Mouse (Mus musculus) cerebellum, postnatal 4 days (tissue): ENCODE measurements around the gene Shoc2.
A peak's percentile ranks its signal among the peaks of the same experiment; 100 is the strongest.
"Not testable (repeated sequence)": the region's sequence is repeated elsewhere in the genome, so short reads cannot be mapped to it uniquely, and the experiment has no call there.

Experiments
- DNase-seq, 2 experiments: peaks; one replicate each; pipeline ENCODE4 v3.0.0; 2022; ENCODE audit warnings: low spot score in 2 of 2, mixed read lengths in 1 of 2

Shoc2 gene

GRCm38 (mm10) chr19:53943802-53944785, at the start of gene Shoc2, which contains the start of gene Bbip1:
Shoc2 (plus strand) TSS chr19:53944306.
Bbip1 (minus strand) TSS chr19:53944627.
- DNase-seq = peak; percentile 87 to 97

- DNase-seq = no peak
These were observed 49.5 kb upstream of the Shoc2 start for GRCm38 (mm10) chr19:53894538-53895121.

GRCm38 (mm10) chr19:53898046-53898445, 46.1 kb upstream of the Shoc2 start:
- no peak for DNase-seq

GRCm38 (mm10) chr19:53898498-53898897, 45.6 kb upstream of the Shoc2 start:
- no peak for DNase-seq

GRCm38 (mm10) chr19:53898970-53899900, 44.9 kb upstream of the Shoc2 start:
- no peak for DNase-seq

- no peak for DNase-seq
These were observed 44.0 kb upstream of the Shoc2 start for GRCm38 (mm10) chr19:53899941-53900610.

- no peak for DNase-seq
These were observed 42.0 kb upstream of the Shoc2 start for GRCm38 (mm10) chr19:53901931-53902738.

- DNase-seq = peak; percentile 90 to 95
These were observed 41.2 kb upstream of the Shoc2 start for GRCm38 (mm10) chr19:53902739-53903487.

- DNase-seq = peak; percentile 29 to 58
These were observed 40.4 kb upstream of the Shoc2 start for GRCm38 (mm10) chr19:53903507-53904321.

- DNase-seq = no peak
These were observed 39.1 kb upstream of the Shoc2 start for GRCm38 (mm10) chr19:53904833-53905480.

GRCm38 (mm10) chr19:53906033-53906702, 37.9 kb upstream of the Shoc2 start:
- DNase-seq = no peak

- DNase-seq = not testable (repeated sequence)
These were observed 37.4 kb upstream of the Shoc2 start for GRCm38 (mm10) chr19:53906703-53907070.

GRCm38 (mm10) chr19:53914950-53915349, 29.2 kb upstream of the Shoc2 start:
- DNase-seq = no peak

GRCm38 (mm10) chr19:53919541-53919940, 24.6 kb upstream of the Shoc2 start:
- DNase-seq = no peak

GRCm38 (mm10) chr19:53921996-53922395, 22.1 kb upstream of the Shoc2 start:
- not testable (repeated sequence) for DNase-seq

GRCm38 (mm10) chr19:53925338-53925751, 18.8 kb upstream of the Shoc2 start:
- peak in 1 of 2 experiments; percentile 29 for DNase-seq

GRCm38 (mm10) chr19:53926705-53927104, 17.4 kb upstream of the Shoc2 start:
- no peak for DNase-seq

- DNase-seq = no peak
These were observed 14.9 kb upstream of the Shoc2 start for GRCm38 (mm10) chr19:53929218-53929617.
